Mouse (Mus musculus) NIH3T3 (cell line): Measurements from ENCODE around the gene Pigv.

Source experiments
- DNase-seq: peaks from one replicate; pipeline ENCODE4 v3.0.0-alpha.2; 2012; ENCODE audit warnings: low read depth

Gene Pigv

GRCm38 (mm10) chr4:133613867-133614266 is 58.6 kb downstream of the Pigv start:
- DNase-seq: no peak

GRCm38 (mm10) chr4:133613026-133613425 is 59.4 kb downstream of the Pigv start:
- no peak for DNase-seq

DNA sequence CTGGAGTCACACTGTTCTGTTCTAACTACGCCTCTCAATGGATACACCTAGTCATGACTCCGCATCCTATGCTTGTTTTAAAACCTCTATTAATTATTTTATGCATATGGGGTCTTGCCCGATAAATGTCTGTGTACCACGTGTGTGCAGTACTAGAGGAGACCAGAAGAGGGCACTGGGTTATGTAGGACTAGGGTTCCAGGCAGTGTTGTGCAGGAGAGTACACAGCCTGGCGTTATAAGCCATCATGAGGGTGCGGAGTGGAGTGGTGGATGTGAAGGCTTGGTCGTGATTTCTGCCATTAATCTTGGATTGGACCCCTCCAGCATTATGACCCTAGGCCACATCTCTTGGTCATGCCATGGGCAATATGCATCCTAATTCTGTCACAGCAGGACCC is 60.0 kb downstream of the Pigv start:
- DNase-seq: no peak

GRCm38 (mm10) chr4:133611815-133612214 is 60.6 kb downstream of the Pigv start:
- DNase-seq: peak; percentile 20
